18 mouse cellular contexts compared by ENCODE assay signal in genomic region chr6:96258651-96259050, GRCm38 (mm10).
DNase-seq lines count a peak whose midpoint lies in the region; ATAC-seq and TF ChIP-seq lines count a peak whose summit lies in the region.
"Had no signal": no experiment of that assay in that cellular context is flagged by ENCODE, and none has a peak within 500 bp of the region (broad histone marks: within the 10 kb centered on the region; RNA-seq: fewer than 3 reads in every experiment).

No protein-coding gene starts in this region.

- ATAC-seq in frontal cortex, adult (ENCODE audit: low TSS enrichment), result peak; percentile 93
- ATAC-seq: forebrain, embryonic 14.5 days; hindbrain, postnatal 0 days had no signal

- no peak overlapping the region for H3K27ac ChIP-seq in left cerebral cortex, adult 2 months
- H3K27ac ChIP-seq: embryonic facial prominence, embryonic 10.5 days; heart, adult 2 months; heart, embryonic 15.5 days; hindbrain, embryonic 13.5 days; hindbrain, postnatal 0 days had no signal

- intact Hi-C loops in left cerebral cortex, adult 2 months (cut with DNase I), result loop anchor here (5.0 kb wide), 1 partner anchor 89 kb away; no protein-coding TSS in a partner anchor

- DNase-seq in frontal cortex, postnatal 25 days (ENCODE audit: low spot score in 2 of 2), result no peak
- DNase-seq in left cerebral cortex, adult 11 months (ENCODE audit: low spot score), result peak; percentile 6
- no peak for DNase-seq in left cerebral cortex, adult 2 months (ENCODE audit: extremely low spot score in 1 of 2, low spot score in 2 of 2)
- peak; percentile 47 for DNase-seq in Muller cell, postnatal 12 days (ENCODE audit: inconsistent ontology term)
- peak; percentile 60 for DNase-seq in telencephalon, adult 2 months (ENCODE audit: low read depth, low spot score)
- DNase-seq in gastrocnemius, postnatal 10 days, result no peak
- DNase-seq: adrenal gland, postnatal 10 days; cerebellum, adult 11-12 months; cerebellum, adult 9-11 months; gastrocnemius, postnatal 14 days; heart, adult 2 months; heart, postnatal 14 days had no signal

- TF ChIP-seq CTCF in left cerebral cortex, adult 2 months (IDR thresholded peaks at IDR 0.05), result no peak

- H3K4me3 ChIP-seq in left cerebral cortex, adult 2 months, result no peak overlapping the region
- H3K4me3 ChIP-seq: embryonic facial prominence, embryonic 10.5 days; heart, adult 2 months; heart, embryonic 15.5 days; hindbrain, embryonic 13.5 days had no signal

Comparison
In these comparisons a context has a peak if more than half of its experiments do, and no peak if none do; other contexts are left out.
1. DNase-seq: peak in left cerebral cortex, adult 11 months (single experiment), Muller cell, postnatal 12 days (single experiment) and telencephalon, adult 2 months (single experiment); none in frontal cortex, postnatal 25 days (0 of 2), left cerebral cortex, adult 2 months (0 of 2) and gastrocnemius, postnatal 10 days (single experiment).